19 mouse cellular contexts compared by ENCODE assay signal in genomic region chr19:42022542-42022848, GRCm38 (mm10). TPM values are rescaled to one million over a fixed set of nuclear protein-coding genes. Genes with fewer than 3 reads are reported as not detected.
DNase-seq lines count a peak whose midpoint lies in the region; ATAC-seq and TF ChIP-seq lines count a peak whose summit lies in the region.
"Had no signal": no experiment of that assay in that cellular context is flagged by ENCODE, and none has a peak within 500 bp of the region (broad histone marks: within the 10 kb centered on the region; RNA-seq: fewer than 3 reads in every experiment).

No protein-coding gene starts in this region.

- no peak overlapping the region for H3K4me3 ChIP-seq in heart, adult 2 months
- peak overlapping the region; percentile 82 for H3K4me3 ChIP-seq in megakaryocyte, embryonic 14.5 days (replicated peaks)
- no peak overlapping the region for H3K4me3 ChIP-seq in limb, embryonic 15.5 days
- H3K4me3 ChIP-seq in intestine, embryonic 15.5 days (replicated peaks), result no peak overlapping the region
- H3K4me3 ChIP-seq: liver, embryonic 15.5 days; midbrain, embryonic 12.5 days had no signal

- peak overlapping the region; percentile 53 for H3K27ac ChIP-seq in heart, adult 2 months
- peak overlapping the region; percentile 68; the same call in 1 of the 2 replicates for H3K27ac ChIP-seq in limb, embryonic 15.5 days
- no peak overlapping the region for H3K27ac ChIP-seq in intestine, embryonic 15.5 days
- H3K27ac ChIP-seq: liver, embryonic 15.5 days; midbrain, embryonic 12.5 days had no signal

- ATAC-seq in megakaryocyte, adult 5-6 weeks (ENCODE audit: poor library complexity, severe bottlenecking), result no peak
- no peak for ATAC-seq in limb, embryonic 15.5 days (ENCODE audit: insufficient number of reproducible peaks, low FRiP score, low TSS enrichment, low read depth)
- ATAC-seq in intestine, embryonic 15.5 days, result no peak
- ATAC-seq: activated CD4-positive, CD25-positive, alpha-beta regulatory T cell, adult 4 months; hindbrain, postnatal 0 days had no signal

- TF ChIP-seq CTCF in heart, adult 2 months (IDR thresholded peaks at IDR 0.05), result no peak

- no peaks in the 10 kb centered on the region; the same call in 1 of the 2 replicates for H3K36me3 ChIP-seq in heart, adult 2 months (ENCODE audit: control insufficient read depth, insufficient read depth, low read length)
- H3K36me3 ChIP-seq in megakaryocyte, embryonic 14.5 days (replicated peaks; ENCODE audit: low read length), result peaks cover 18% of the 10 kb centered on the region
- H3K36me3 ChIP-seq in limb, embryonic 15.5 days, result no peaks in the 10 kb centered on the region
- no peaks in the 10 kb centered on the region for H3K36me3 ChIP-seq in intestine, embryonic 15.5 days
- H3K36me3 ChIP-seq: liver, embryonic 15.5 days; midbrain, embryonic 12.5 days had no signal

- no peak for TF ChIP-seq POLR2A in heart, adult 2 months (IDR thresholded peaks at IDR 0.05; ENCODE audit: insufficient read depth, low read depth, low read length)

- peak in 1 of 2 experiments; percentile 18 for DNase-seq in heart, adult 2 months
- no peak for DNase-seq in heart, adult 8-10 months (ENCODE audit: low spot score)
- DNase-seq in R1 (ENCODE audit: low read depth, low spot score), result peak; percentile 54
- DNase-seq in cerebellum, adult 9-10 months, result no peak
- DNase-seq: B cell, adult 2 months; kidney, adult 9 months; left cerebral cortex, postnatal 4 days; lung, postnatal 10 days had no signal

- H3K4me2 ChIP-seq in limb, embryonic 15.5 days, result no peak overlapping the region
- H3K4me2 ChIP-seq in intestine, embryonic 15.5 days (replicated peaks), result no peak overlapping the region
- H3K4me2 ChIP-seq: liver, embryonic 15.5 days; midbrain, embryonic 12.5 days had no signal

- H3K4me1 ChIP-seq in heart, adult 2 months (ENCODE audit: control insufficient read depth, insufficient read depth, low read length), result peaks cover 30% of the 10 kb centered on the region
- peaks cover 87% of the 10 kb centered on the region for H3K4me1 ChIP-seq in megakaryocyte, embryonic 14.5 days
- H3K4me1 ChIP-seq in limb, embryonic 15.5 days, result peaks cover 42% of the 10 kb centered on the region
- H3K4me1 ChIP-seq in intestine, embryonic 15.5 days (replicated peaks), result peaks cover 6% of the 10 kb centered on the region; the same call in 1 of the 2 replicates
- H3K4me1 ChIP-seq: midbrain, embryonic 12.5 days had no signal

- no peaks in the 10 kb centered on the region for H3K27me3 ChIP-seq in heart, adult 2 months (ENCODE audit: control insufficient read depth, insufficient read depth, low read length)
- H3K27me3 ChIP-seq in megakaryocyte, embryonic 14.5 days (replicated peaks), result peaks cover 3% of the 10 kb centered on the region
- no peaks in the 10 kb centered on the region for H3K27me3 ChIP-seq in limb, embryonic 15.5 days
- no peaks in the 10 kb centered on the region for H3K27me3 ChIP-seq in intestine, embryonic 15.5 days (replicated peaks)
- H3K27me3 ChIP-seq: liver, embryonic 15.5 days; midbrain, embryonic 12.5 days had no signal

- H3K9me3 ChIP-seq in megakaryocyte, embryonic 14.5 days, result no peaks in the 10 kb centered on the region
- no peaks in the 10 kb centered on the region for H3K9me3 ChIP-seq in limb, embryonic 15.5 days
- H3K9me3 ChIP-seq in intestine, embryonic 15.5 days, result no peaks in the 10 kb centered on the region
- H3K9me3 ChIP-seq: liver, embryonic 15.5 days; midbrain, embryonic 12.5 days had no signal

- 35% methylated on average over 2 of the region's 2 CpGs for WGBS in heart, adult 2 months
- 66% methylated on average over 2 of the region's 2 CpGs for WGBS in limb, embryonic 15.5 days
- WGBS in intestine, embryonic 15.5 days, result 85% methylated on average over 2 of the region's 2 CpGs

- H3K9ac ChIP-seq in heart, adult 2 months (ENCODE audit: low read depth, low read length), result no peak overlapping the region
- H3K9ac ChIP-seq in limb, embryonic 15.5 days, result no peak overlapping the region
- no peak overlapping the region for H3K9ac ChIP-seq in intestine, embryonic 15.5 days
- H3K9ac ChIP-seq: liver, embryonic 15.5 days; midbrain, embryonic 12.5 days had no signal

- intact Hi-C loops in heart, adult 2 months (cut with DNase I), result no loop called here

- TF ChIP-seq EP300 in heart, adult 2 months (IDR thresholded peaks at IDR 0.05; ENCODE audit: insufficient read depth, low read depth, low read length), result no peak

- H3K79me2 ChIP-seq in heart, adult 2 months (replicated peaks; ENCODE audit: control insufficient read depth, insufficient read depth, low read length), result no peaks in the 10 kb centered on the region

RNA-seq across cellular contexts. Expression of gene Ankrd2, which starts 13.3 kb away (rescaled TPM):
- under 1 TPM; 0.20 to 0.42 TPM for total RNA-seq in heart, adult 2 months (2021)
- polyA plus RNA-seq in heart, adult 2 months (2012; rRNA removed), result not detected in 2 replicates
- total RNA-seq in heart, adult 8-10 months (2022), result under 1 TPM in 3 of 4 experiments, not detected in 1; 0.49 to 0.63 (median 0.53) TPM
- polyA plus RNA-seq in megakaryocyte, embryonic 14.5 days (2012; ENCODE audit: insufficient read depth, low replicate concordance), result not detected in 2 replicates
- total RNA-seq in megakaryocyte, adult 5-6 weeks (2015), result not detected in 2 replicates
- not detected in 2 replicates for total RNA-seq in megakaryocyte, adult 5-6 weeks (2017)
- 0.72 and 3.0 TPM in 2 replicates for polyA plus RNA-seq in limb, embryonic 15.5 days (2015; fragmentation: Nextera tagmentation; extraction: Ambion mirVana)
- polyA plus RNA-seq in intestine, embryonic 15.5 days (2015; fragmentation: Nextera tagmentation; extraction: Ambion mirVana), result 0.18 TPM in 1 of 2 replicates, not detected in the other
- total RNA-seq: left cerebral cortex, postnatal 4 days; MEL had no signal
- polyA plus RNA-seq: activated CD4-positive, CD25-positive, alpha-beta regulatory T cell, adult 4 months; forebrain, embryonic 11.5 days; large intestine, adult 2 months; midbrain, embryonic 12.5 days had no signal

RNA-seq across cellular contexts. Expression of gene Hoga1, which starts 22.9 kb away (rescaled TPM):
- 1 to 10 TPM; 1.6 to 2.3 TPM for total RNA-seq in heart, adult 2 months (2021)
- 0.85 and 1.4 TPM in 2 replicates for polyA plus RNA-seq in heart, adult 2 months (2012; rRNA removed)
- 1 to 10 TPM in 3 of 4 experiments, under 1 TPM in 1; 0.92 to 2.5 (median 1.5) TPM for total RNA-seq in heart, adult 8-10 months (2022)
- polyA plus RNA-seq in megakaryocyte, embryonic 14.5 days (2012; ENCODE audit: insufficient read depth, low replicate concordance), result 0.93 TPM in 1 of 2 replicates, not detected in the other
- total RNA-seq in megakaryocyte, adult 5-6 weeks (2015), result not detected in 2 replicates
- total RNA-seq in megakaryocyte, adult 5-6 weeks (2017), result 0.20 and 1.2 TPM in 2 replicates
- 1.0 and 1.8 TPM in 2 replicates for polyA plus RNA-seq in limb, embryonic 15.5 days (2015; fragmentation: Nextera tagmentation; extraction: Ambion mirVana)
- 1.6 and 1.7 TPM in 2 replicates for polyA plus RNA-seq in intestine, embryonic 15.5 days (2015; fragmentation: Nextera tagmentation; extraction: Ambion mirVana)
- polyA plus RNA-seq: activated CD4-positive, CD25-positive, alpha-beta regulatory T cell, adult 4 months had no signal

RNA-seq across cellular contexts. Expression of gene 4933411K16Rik, which starts 29.6 kb away (rescaled TPM):
- under 1 TPM in 1 of 2 experiments, not detected in 1; 0.23 TPM for total RNA-seq in heart, adult 2 months (2021)
- polyA plus RNA-seq in heart, adult 2 months (2012; rRNA removed), result 0.41 and 0.73 TPM in 2 replicates
- under 1 TPM in 2 of 4 experiments, not detected in 2; 0.22 to 0.31 TPM for total RNA-seq in heart, adult 8-10 months (2022)
- not detected in 2 replicates for polyA plus RNA-seq in megakaryocyte, embryonic 14.5 days (2012; ENCODE audit: insufficient read depth, low replicate concordance)
- not detected in 2 replicates for total RNA-seq in megakaryocyte, adult 5-6 weeks (2015)
- not detected in 2 replicates for total RNA-seq in megakaryocyte, adult 5-6 weeks (2017)
- not detected in 2 replicates for polyA plus RNA-seq in limb, embryonic 15.5 days (2015; fragmentation: Nextera tagmentation; extraction: Ambion mirVana)
- not detected in 2 replicates for polyA plus RNA-seq in intestine, embryonic 15.5 days (2015; fragmentation: Nextera tagmentation; extraction: Ambion mirVana)
- total RNA-seq: MEL had no signal
- polyA plus RNA-seq: activated CD4-positive, CD25-positive, alpha-beta regulatory T cell, adult 4 months; hindbrain, postnatal 0 days; midbrain, embryonic 12.5 days had no signal

RNA-seq across cellular contexts. Expression of gene Ubtd1, which starts 40.9 kb away (rescaled TPM):
- total RNA-seq in heart, adult 2 months (2021), result 10 to 100 TPM; 21.4 to 22.7 TPM
- 27.3 and 37.3 TPM in 2 replicates for polyA plus RNA-seq in heart, adult 2 months (2012; rRNA removed)
- 10 to 100 TPM; 15.9 to 18.2 (median 16.5) TPM for total RNA-seq in heart, adult 8-10 months (2022)
- 23.1 and 46.7 TPM in 2 replicates for polyA plus RNA-seq in megakaryocyte, embryonic 14.5 days (2012; ENCODE audit: insufficient read depth, low replicate concordance)
- total RNA-seq in megakaryocyte, adult 5-6 weeks (2015), result 15.1 and 17.0 TPM in 2 replicates
- 11.9 and 12.2 TPM in 2 replicates for total RNA-seq in megakaryocyte, adult 5-6 weeks (2017)
- 28.1 and 30.8 TPM in 2 replicates for polyA plus RNA-seq in limb, embryonic 15.5 days (2015; fragmentation: Nextera tagmentation; extraction: Ambion mirVana)
- polyA plus RNA-seq in intestine, embryonic 15.5 days (2015; fragmentation: Nextera tagmentation; extraction: Ambion mirVana), result 12.2 and 12.4 TPM in 2 replicates

RNA-seq across cellular contexts. Expression of gene Mms19, which starts 41.5 kb away (rescaled TPM):
- total RNA-seq in heart, adult 2 months (2021), result 10 to 100 TPM; 14.2 to 17.9 TPM
- 35.4 and 48.4 TPM in 2 replicates for polyA plus RNA-seq in heart, adult 2 months (2012; rRNA removed)
- total RNA-seq in heart, adult 8-10 months (2022), result 10 to 100 TPM; 16.0 to 23.9 (median 20.6) TPM
- 6.0 and 14.4 TPM in 2 replicates for polyA plus RNA-seq in megakaryocyte, embryonic 14.5 days (2012; ENCODE audit: insufficient read depth, low replicate concordance)
- total RNA-seq in megakaryocyte, adult 5-6 weeks (2015), result 18.5 and 24.7 TPM in 2 replicates
- total RNA-seq in megakaryocyte, adult 5-6 weeks (2017), result 21.7 and 33.8 TPM in 2 replicates
- 28.5 and 29.1 TPM in 2 replicates for polyA plus RNA-seq in limb, embryonic 15.5 days (2015; fragmentation: Nextera tagmentation; extraction: Ambion mirVana)
- 26.5 and 26.8 TPM in 2 replicates for polyA plus RNA-seq in intestine, embryonic 15.5 days (2015; fragmentation: Nextera tagmentation; extraction: Ambion mirVana)
